Mouse (Mus musculus): Measurements from ENCODE around the gene Nop56.
A peak's percentile ranks its signal among the peaks of the same experiment; 100 is the strongest.

Nop56 gene

GRCm38 (mm10) chr2:130274149-130274861 lies at the start of gene Nop56:
Nop56 (plus strand) TSS chr2:130274430.
- peak; percentile 99 for DNase-seq

GRCm38 (mm10) chr2:130246912-130247311 lies 27.3 kb upstream of the Nop56 start:
- peak; percentile 71 for DNase-seq

GRCm38 (mm10) chr2:130248226-130248625 lies 26.0 kb upstream of the Nop56 start:
- no peak for DNase-seq

GRCm38 (mm10) chr2:130256762-130257161 lies 17.5 kb upstream of the Nop56 start:
- DNase-seq: no peak

GRCm38 (mm10) chr2:130260822-130261221 lies 13.4 kb upstream of the Nop56 start:
- DNase-seq: no peak

GRCm38 (mm10) chr2:130261914-130262313 lies 12.3 kb upstream of the Nop56 start:
- no peak for DNase-seq

- no peak for DNase-seq
Observed at GRCm38 (mm10) chr2:130262398-130262797, 11.8 kb upstream of the Nop56 start.

- DNase-seq: no peak
Observed at GRCm38 (mm10) chr2:130265520-130265919, 8.7 kb upstream of the Nop56 start.

- DNase-seq: no peak
Observed at GRCm38 (mm10) chr2:130268074-130268473, 6.2 kb upstream of the Nop56 start.

GRCm38 (mm10) chr2:130273732-130274131 lies 498 bp upstream of the Nop56 start:
- peak; percentile 47 for DNase-seq

- no peak for DNase-seq
Observed at GRCm38 (mm10) chr2:130274862-130275261, 632 bp downstream of the Nop56 start.

GRCm38 (mm10) chr2:130275649-130276048 lies 1.4 kb downstream of the Nop56 start:
- peak; percentile 72 for DNase-seq

GRCm38 (mm10) chr2:130279600-130280091 lies 5.4 kb downstream of the Nop56 start:
- DNase-seq: no peak

GRCm38 (mm10) chr2:130280224-130280623 lies 6.0 kb downstream of the Nop56 start:
- DNase-seq: no peak

- no peak for DNase-seq
Observed at GRCm38 (mm10) chr2:130280818-130281217, 6.6 kb downstream of the Nop56 start.

GRCm38 (mm10) chr2:130283854-130284654 lies 9.8 kb downstream of the Nop56 start, which contains the start of gene Idh3b:
Idh3b (minus strand) TSS chr2:130284547.
- DNase-seq: peak; percentile 94

- no peak for DNase-seq
Observed at GRCm38 (mm10) chr2:130289086-130289485, 14.9 kb downstream of the Nop56 start.

- peak; percentile 82 for DNase-seq
Observed at GRCm38 (mm10) chr2:130291434-130291833, 17.2 kb downstream of the Nop56 start.

GRCm38 (mm10) chr2:130293009-130293408 lies 18.8 kb downstream of the Nop56 start:
- DNase-seq: no peak

- DNase-seq: peak; percentile 74
Observed at GRCm38 (mm10) chr2:130293486-130293885, 19.3 kb downstream of the Nop56 start.

- no peak for DNase-seq
Observed at GRCm38 (mm10) chr2:130294218-130294935, 20.1 kb downstream of the Nop56 start.

GRCm38 (mm10) chr2:130294936-130295277 lies 20.7 kb downstream of the Nop56 start, which contains the start of gene Ebf4:
Ebf4 (plus strand) TSS chr2:130295169.
- DNase-seq: peak; percentile 88
